Mouse (Mus musculus) testis, postnatal 14 days (tissue): ENCODE measurements at regions not wholly inside any gene's neighbourhood (a gene's known extent, or its start where the extent isn't known, plus 50 kb on each side); places are given as distances from the start of the nearest gene placed in this dataset.
A peak's percentile ranks its signal among the peaks of the same experiment; 100 is the strongest.

Experiments
- DNase-seq: peaks from one replicate; pipeline ENCODE4 v3.0.0; 2021; ENCODE audit warnings: low spot score

GRCm38 (mm10) chr14:25181406-25181805, 277.6 kb upstream of the Zmiz1 start:
- DNase-seq = no peak

GRCm38 (mm10) chr14:25184042-25184441, 274.9 kb upstream of the Zmiz1 start:
- no peak for DNase-seq

GRCm38 (mm10) chr14:25184875-25185274, 274.1 kb upstream of the Zmiz1 start:
- DNase-seq = no peak

DNA sequence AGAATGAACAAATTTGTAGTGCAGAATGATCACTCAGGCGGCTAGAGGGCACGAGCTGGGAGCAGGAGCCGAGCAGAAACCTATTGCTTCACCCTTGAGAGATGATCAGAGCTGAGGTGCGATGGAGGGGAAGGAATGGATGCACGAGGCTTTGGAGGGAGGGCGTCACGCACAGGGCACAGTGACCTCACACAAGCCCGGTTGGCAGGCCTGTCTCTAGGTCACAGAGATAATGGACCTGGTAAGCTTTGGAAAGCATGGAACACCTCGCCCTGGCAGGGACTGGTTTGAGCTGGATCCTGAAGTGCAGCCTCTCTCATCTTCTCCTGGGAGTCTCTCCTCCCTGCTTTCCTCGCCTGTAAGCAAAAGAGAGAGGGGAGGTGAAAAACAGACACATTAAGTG, 273.4 kb upstream of the Zmiz1 start:
- no peak for DNase-seq

DNA sequence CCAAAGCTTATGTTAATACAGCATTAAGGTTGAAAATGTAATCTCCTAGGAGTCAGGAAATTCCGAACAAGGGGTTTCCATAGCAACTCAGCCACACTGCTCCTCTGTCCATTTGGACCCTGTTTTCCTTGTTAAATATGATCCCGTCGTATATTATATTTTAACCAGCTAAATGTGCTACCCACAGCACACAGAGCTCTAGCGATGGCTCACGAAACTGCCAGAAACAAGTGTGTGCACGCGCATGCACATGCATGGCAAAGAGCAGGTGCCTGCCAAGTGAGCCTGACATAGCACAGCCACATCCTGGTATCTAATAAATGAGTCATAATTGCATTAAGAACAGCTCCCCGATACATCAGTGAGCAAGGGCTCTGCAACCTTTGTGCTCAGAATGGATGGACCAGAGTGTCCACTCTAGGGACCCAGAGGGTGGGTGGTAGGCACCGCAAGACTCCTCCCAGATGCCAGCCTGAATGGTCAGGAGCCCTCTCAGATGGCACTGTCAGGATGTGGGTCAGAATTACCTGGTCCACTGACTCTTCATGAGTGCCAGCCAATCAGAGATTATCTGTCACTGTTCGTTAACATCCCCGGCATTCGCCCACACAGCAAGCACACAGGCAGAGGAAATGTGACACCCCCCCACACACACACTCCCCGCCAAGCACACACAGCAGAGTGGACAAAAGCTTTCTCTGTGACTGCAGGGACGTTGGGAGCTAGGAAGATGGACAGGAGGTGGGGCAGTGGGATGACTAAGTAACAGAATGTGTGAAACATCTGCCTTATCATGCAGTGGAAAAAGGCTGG, 272.8 kb upstream of the Zmiz1 start:
- DNase-seq = no peak

GRCm38 (mm10) chr14:25187715-25188114, 271.3 kb upstream of the Zmiz1 start:
- no peak for DNase-seq

DNA sequence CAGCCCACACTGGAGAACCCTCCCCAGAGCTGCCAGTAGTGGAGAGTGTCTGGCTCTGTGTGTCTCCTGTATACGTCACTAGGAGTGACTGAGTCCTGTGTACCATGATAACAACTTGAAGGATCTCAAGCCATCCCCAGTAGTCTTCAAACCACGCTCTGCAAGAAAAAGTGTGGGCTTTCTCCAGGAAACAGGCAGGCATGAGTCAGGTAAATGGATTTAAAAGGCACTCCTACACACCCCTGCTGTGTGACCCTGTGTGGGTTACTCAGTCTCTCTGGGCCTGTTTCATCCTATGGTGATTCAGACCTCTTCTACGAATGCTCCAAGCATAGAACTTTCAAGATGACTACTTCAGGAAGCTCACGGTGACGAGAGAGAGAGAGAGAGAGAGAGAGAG, 269.7 kb upstream of the Zmiz1 start:
- DNase-seq = no peak

GRCm38 (mm10) chr14:25190680-25191270, 268.2 kb upstream of the Zmiz1 start:
- DNase-seq = no peak

DNA sequence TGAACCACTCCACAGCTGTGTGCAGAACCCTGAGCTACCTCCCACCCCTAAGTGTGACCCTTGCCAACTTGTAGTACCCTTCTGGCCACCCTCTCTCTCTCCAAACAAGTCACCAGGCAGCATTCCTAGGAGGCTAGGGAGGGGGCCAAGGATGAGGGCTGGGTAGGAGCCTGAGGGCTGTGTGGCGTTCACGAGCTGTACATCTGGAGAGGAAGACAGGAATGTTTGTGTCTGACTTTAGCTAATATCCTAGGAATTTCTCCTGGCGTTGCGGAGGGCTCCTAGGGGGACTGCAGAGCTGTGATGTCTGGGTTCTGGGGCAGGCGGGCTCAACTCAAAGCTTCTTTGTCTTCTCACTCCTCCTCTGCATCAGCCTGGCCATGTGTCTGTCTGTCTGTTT, 262.2 kb upstream of the Zmiz1 start:
- DNase-seq = no peak

DNA sequence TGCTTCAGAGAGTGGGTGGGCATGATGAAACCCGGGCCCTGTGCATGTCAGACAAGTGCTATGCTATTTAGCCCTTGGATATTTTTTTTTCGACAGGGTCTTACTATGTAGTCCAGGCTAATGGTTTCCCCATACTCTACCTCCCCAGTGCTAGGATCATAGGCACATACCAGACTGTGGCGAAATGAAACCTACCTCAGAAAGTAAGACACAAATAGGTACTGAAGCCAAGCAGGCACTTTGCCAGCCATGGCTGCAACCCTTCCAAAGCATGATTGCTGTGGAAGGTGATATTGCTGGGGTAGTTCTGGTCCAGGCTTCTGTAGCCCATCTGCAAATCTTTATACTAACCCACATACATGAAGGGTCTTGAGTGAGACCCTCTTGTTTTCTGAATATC, 259.1 kb upstream of the Zmiz1 start:
- no peak for DNase-seq

- no peak for DNase-seq
Observed at GRCm38 (mm10) chr14:25200656-25201179, 258.3 kb upstream of the Zmiz1 start.

DNA sequence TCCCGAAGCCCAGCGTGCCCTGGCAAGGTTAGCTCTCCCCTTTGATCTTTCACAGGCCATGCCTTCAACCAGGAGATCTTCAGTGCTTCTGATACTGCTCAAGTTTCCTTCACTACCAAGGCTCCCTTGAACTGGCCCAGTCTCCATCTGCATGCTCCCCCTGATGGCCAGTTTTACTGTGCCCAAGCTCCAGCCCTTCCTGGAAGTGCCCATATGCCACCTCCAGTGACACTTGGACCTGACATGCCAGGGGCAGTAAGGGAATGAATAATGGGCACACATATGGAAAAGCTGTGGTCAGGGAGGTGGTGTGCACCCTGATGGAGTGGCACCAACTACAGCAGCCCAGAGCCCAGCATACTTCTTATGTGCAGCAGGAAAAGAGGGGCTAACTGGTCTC, 256.7 kb upstream of the Zmiz1 start:
- no peak for DNase-seq

GRCm38 (mm10) chr14:25204091-25204490, 254.9 kb upstream of the Zmiz1 start:
- DNase-seq = no peak

DNA sequence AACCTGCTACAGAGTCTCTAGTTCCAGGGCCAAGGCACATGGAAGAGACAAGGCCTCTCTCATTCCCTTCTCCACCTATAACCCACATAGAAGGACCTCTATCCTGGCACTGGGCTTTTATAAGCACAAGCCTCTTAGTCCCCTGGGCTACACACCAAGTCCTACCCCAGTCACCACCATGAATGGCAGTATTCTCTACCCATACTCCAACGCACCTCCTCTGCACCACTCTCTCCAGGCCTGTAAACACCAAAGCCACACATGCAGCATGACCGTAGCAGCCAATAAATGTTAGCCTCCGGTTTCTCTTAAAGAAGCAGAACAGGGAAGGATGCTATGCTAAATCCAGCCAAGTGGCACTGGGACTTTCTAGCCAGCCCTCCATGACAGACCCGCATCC, 252.1 kb upstream of the Zmiz1 start:
- no peak for DNase-seq

DNA sequence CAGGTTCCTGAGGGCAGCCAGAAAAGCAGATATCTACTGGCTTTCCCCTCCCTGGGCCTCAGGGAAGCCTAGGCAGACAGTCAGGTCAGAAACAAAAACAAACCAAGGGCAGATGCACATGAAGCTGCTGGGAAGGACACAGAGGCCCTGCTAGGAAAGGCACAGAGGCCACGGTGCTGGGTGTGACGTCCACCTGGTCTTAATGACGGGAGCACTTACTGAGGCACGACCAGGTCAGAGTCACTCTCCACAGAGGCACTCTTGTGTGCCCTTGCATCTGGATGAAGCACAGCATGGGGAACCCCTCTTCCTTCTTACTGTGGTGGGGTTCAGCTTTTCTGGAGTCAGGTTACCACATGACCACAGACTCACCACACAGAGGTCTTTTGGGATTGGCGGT, 251.6 kb upstream of the Zmiz1 start:
- DNase-seq = no peak

GRCm38 (mm10) chr14:25208221-25209056, 250.5 kb upstream of the Zmiz1 start:
- no peak for DNase-seq

DNA sequence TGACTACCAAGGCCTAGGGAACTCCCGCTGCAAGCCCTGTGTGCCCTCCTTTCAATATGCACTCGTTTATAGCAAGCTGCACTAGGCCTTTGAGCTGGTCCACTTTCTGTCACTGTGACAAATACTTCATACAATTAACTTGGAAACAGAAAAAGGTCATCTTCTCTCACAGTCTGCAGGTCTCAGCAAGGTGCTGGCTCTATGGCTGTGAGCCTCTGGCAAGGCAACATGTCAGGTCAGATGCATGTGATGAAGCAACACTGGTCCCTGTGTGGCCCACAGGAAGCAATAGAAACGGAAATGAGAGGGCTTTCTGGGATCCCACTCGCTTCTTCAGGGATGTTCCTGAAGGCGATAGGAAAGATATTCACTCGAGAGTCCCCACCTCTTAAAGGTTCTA, 245.9 kb upstream of the Zmiz1 start:
- no peak for DNase-seq

DNA sequence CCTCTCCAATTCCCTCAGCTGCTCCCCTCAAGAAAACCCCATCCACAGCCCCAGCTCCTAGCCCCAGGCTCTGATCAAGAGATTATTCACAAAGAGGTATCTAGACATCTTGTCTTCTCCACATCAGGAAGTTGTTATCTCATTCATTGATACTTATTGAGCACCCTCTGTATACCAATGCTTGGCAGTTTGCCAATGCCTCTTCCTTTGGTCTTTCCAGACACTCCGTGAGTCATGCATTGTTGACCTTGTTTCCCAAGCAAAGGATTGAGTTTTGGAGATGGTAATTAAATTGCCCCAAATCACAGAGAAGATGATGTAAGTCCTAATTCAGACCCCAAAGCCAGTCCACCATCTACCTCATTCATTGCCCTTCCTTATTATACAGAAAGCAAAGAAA, 235.9 kb upstream of the Zmiz1 start:
- no peak for DNase-seq

DNA sequence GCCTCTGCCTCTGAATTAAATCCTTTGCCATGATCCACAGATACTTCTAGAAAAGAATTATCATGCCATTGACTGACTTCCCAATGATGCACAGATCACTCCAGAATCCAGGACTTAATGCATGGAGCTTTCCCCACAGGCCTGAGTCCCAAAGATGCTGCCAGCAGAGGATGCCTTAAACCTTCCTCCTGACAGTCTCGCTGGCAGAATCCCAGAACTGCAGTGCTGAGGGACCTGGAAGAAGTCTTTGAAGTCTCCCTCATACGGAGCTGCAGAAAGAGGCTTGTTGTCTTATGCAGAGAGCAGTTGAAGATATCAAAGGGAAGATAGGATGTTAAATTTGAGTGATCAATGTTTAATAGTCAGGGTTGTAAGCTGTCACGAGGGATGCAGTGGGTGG, 233.8 kb upstream of the Zmiz1 start:
- DNase-seq = no peak

DNA sequence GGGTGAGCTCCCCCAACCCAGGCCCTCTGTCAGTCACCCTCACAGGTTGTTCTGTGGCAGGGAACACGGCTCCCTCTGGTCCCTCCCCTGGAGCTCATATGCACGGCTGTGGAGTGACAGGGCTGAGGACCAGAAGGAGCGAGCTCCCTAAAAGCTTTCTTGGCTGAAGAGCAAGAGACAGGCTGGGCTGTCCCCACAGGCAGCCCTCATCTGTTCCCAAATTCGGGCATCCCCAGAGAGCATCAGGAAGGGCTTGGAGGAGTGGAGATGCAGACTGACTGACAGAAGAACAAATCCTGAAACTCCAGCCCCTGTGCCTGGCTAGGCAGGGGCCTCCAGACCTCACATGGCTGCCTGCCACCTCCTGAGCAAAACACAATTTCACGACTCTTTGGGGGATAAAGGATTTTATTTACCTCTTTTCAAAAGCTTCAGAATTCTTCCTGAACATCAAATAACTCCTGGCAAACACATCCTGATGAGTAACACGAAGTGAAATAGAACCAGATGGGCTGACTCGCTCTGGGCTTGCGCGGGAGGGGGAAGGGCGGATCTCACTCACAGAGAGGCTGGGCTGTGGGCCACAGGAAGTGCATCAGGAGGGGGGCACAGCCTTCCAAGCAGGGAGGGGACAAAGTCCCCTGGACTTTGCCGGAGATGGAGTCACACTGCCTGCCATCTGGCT, 232.7 kb upstream of the Zmiz1 start:
- peak; percentile 39 for DNase-seq

DNA sequence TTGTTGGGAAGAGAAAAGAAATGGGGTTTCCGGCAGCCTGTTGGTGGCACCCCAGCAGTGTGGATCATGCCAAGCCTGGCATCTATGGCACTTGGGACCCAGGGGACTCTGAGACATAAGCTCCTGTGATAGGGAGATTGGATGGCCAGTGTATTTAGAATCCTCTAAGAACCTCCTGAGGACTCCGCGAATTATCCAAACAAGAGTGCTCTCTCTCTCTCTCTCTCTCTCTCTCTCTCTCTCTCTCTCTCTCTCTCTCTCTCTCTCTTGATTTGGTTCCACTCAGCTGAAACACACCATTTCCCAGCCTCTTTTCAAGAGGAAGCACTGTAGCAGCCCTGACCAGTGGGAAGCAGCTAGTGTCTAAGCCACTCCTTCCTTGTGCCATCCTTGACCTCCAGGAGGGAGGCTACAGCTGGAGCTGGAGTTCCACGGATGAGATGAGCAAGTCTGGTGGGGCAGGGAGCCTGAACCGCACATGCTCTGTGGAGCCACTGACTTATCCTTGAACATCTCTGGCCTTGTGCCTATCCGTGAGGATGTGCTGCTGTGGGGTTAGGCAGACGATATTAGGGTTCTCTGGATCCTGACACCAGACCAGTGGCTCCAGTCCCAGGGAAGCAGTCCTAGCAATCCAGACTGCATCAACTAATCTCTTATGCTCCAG, 232.0 kb upstream of the Zmiz1 start:
- no peak for DNase-seq
